ENCODE assay signal across 8 mouse cellular contexts in genomic region chr11:85234990-85235841, GRCm38 (mm10). TPM values are rescaled to one million over a fixed set of nuclear protein-coding genes. Genes with fewer than 3 reads are reported as not detected.
DNase-seq lines count a peak whose midpoint lies in the region; ATAC-seq lines count a peak whose summit lies in the region.

Appbp2 (minus strand) TSS chr11:85235130.

- H3K4me3 ChIP-seq in hindbrain, embryonic 11.5 days (ENCODE audit: low read depth, low read length) = peak within 1 kb of the TSS; percentile 97

- peak within 1 kb of the TSS; percentile 94 for H3K9ac ChIP-seq in hindbrain, embryonic 11.5 days (ENCODE audit: low read depth, low read length)

- H3K4me1 ChIP-seq in hindbrain, embryonic 11.5 days (replicated peaks; ENCODE audit: control insufficient read depth, insufficient read depth, low read length) = no peaks in the 10 kb centered on the region; the same call in 1 of the 2 replicates

- peak within 1 kb of the TSS; percentile 73 for H3K4me2 ChIP-seq in hindbrain, embryonic 11.5 days (replicated peaks; ENCODE audit: low read depth, low read length)

- WGBS in hindbrain, embryonic 11.5 days = 6% methylated on average over 48 of the region's 48 CpGs

- H3K9me3 ChIP-seq in hindbrain, embryonic 11.5 days (ENCODE audit: control insufficient read depth, low read length) = no peaks in the 10 kb centered on the region

- peak within 1 kb of the TSS; percentile 99 for H3K27ac ChIP-seq in hindbrain, embryonic 11.5 days (ENCODE audit: low read depth, low read length)

- peak; percentile 98 for ATAC-seq in hindbrain, embryonic 11.5 days (ENCODE audit: low FRiP score)

- peak; percentile 93 for DNase-seq in MN1 (ENCODE audit: low spot score)
- peak; percentile 88 for DNase-seq in cerebellum, adult 9-10 months
- peak; percentile 78 to 93 for DNase-seq in frontal cortex, adult 2 months (ENCODE audit: extremely low spot score in 1 of 2, low spot score in 1 of 2)
- DNase-seq in hindbrain, embryonic 11.5 days (ENCODE audit: low spot score) = peak; percentile 97
- DNase-seq in layer of hippocampus, postnatal 10 days (ENCODE audit: low spot score in 2 of 2) = peak; percentile 90 to 92
- DNase-seq in lung, postnatal 10 days = peak; percentile 96
- peak; percentile 93 for DNase-seq in ovary, postnatal 36 days (ENCODE audit: low spot score)
- DNase-seq in thymus, postnatal 36 days = peak; percentile 91 to 92

- no peaks in the 10 kb centered on the region for H3K36me3 ChIP-seq in hindbrain, embryonic 11.5 days (ENCODE audit: control insufficient read depth, insufficient read depth, low read length)

- H3K27me3 ChIP-seq in hindbrain, embryonic 11.5 days (ENCODE audit: control insufficient read depth, insufficient read depth, low read length) = no peaks in the 10 kb centered on the region

RNA-seq across cellular contexts. Expression of gene Appbp2, which starts in this region (rescaled TPM):
- polyA plus RNA-seq in frontal cortex, adult 2 months (2012; rRNA removed) = 34.8 and 36.4 TPM in 2 replicates
- polyA plus RNA-seq in hindbrain, embryonic 11.5 days (2014; fragmentation: Nextera tagmentation; extraction: Ambion mirVana) = 65.0 and 65.5 TPM in 2 replicates
- total RNA-seq in layer of hippocampus, postnatal 10 days (2021) = 10 to 100 TPM; 58.8 to 63.6 TPM

Comparison
In these comparisons a context has a peak if more than half of its experiments do, and no peak if none do; other contexts are left out.
1. Peak in every context shown above with its lines: DNase-seq, ATAC-seq, H3K4me3 ChIP-seq and H3K27ac ChIP-seq.